Mouse (Mus musculus) MEL (cell line): ENCODE data around the gene Mrvi1. TPM values are rescaled to one million over a fixed set of nuclear protein-coding genes. Genes with fewer than 3 reads are reported as not detected.

Source experiments
- DNase-seq: peaks from one replicate; pipeline ENCODE4 v3.0.0; 2011; ENCODE audit warnings: low read depth, low spot score
- H3K27ac ChIP-seq: 2 replicates; pipeline ENCODE4 v1.5.1; 2012; ENCODE audit warnings: low read depth, mild to moderate bottlenecking, control low read depth, low read length, moderate library complexity; ENCODE audit not compliant: control insufficient read depth
- H3K27me3 ChIP-seq, 2 experiments: fragments of 150-350 bp in 1 of 2; sonication (generic) in 1 of 2; 2 replicates each; pipeline ENCODE4 v1.6.1; 2012; ENCODE audit warnings: low read length in 2 of 2, mild to moderate bottlenecking in 2 of 2, improper control_type of control experiment in 1 of 2, moderate library complexity in 1 of 2; ENCODE audit not compliant: insufficient read depth in 2 of 2, control insufficient read depth in 1 of 2
- H3K36me3 ChIP-seq, 2 experiments: 2 replicates each; pipeline ENCODE4 v1.6.1; 2012 to 2014; ENCODE audit warnings: low read length in 2 of 2, improper control_type of control experiment in 1 of 2, inconsistent platforms in 1 of 2, mild to moderate bottlenecking in 1 of 2; ENCODE audit not compliant: insufficient read depth in 2 of 2, control insufficient read depth in 1 of 2
- H3K4me1 ChIP-seq, 2 experiments: fragments of 150-350 bp in 1 of 2; sonication (generic) in 1 of 2; 2 replicates each; pipeline ENCODE4 v1.6.1; 2012; ENCODE audit warnings: low read length in 2 of 2, improper control_type of control experiment in 1 of 2, mild to moderate bottlenecking in 1 of 2; ENCODE audit not compliant: insufficient read depth in 2 of 2, control insufficient read depth in 1 of 2
- H3K4me3 ChIP-seq, 2 experiments: fragments of 150-350 bp in 1 of 2; sonication (generic) in 1 of 2; 2 replicates each; pipeline ENCODE4 v1.5.1; 2012; ENCODE audit warnings: low read depth in 2 of 2, low read length in 2 of 2, mild to moderate bottlenecking in 2 of 2, moderate library complexity in 2 of 2, control low read depth in 1 of 2, improper control_type of control experiment in 1 of 2; ENCODE audit not compliant: control insufficient read depth in 1 of 2, insufficient read depth in 1 of 2
- H3K79me2 ChIP-seq: 2 replicates; pipeline ENCODE4 v1.6.1; 2012; ENCODE audit warnings: mild to moderate bottlenecking, low read length, moderate library complexity; ENCODE audit not compliant: control insufficient read depth, poor library complexity, insufficient read depth
- H3K9ac ChIP-seq: 2 replicates; pipeline ENCODE4 v1.6.1; 2012; ENCODE audit warnings: low read depth, mild to moderate bottlenecking, control low read depth, low read length, moderate library complexity; ENCODE audit not compliant: control insufficient read depth, poor library complexity, severe bottlenecking
- H3K9me3 ChIP-seq: fragments of 150-350 bp; sonication (generic); replicated peaks from 2 replicates; pipeline ENCODE4 v1.6.1; 2012; ENCODE audit warnings: mild to moderate bottlenecking, low read length, improper control_type of control experiment, moderate library complexity; ENCODE audit not compliant: insufficient read depth
- BHLHE40 ChIP-seq: IDR thresholded peaks from 2 replicates; pipeline ENCODE4 v1.6.1; 2012; ENCODE audit warnings: low read depth, mild to moderate bottlenecking, inconsistent platforms, low read length, improper control_type of control experiment, borderline replicate concordance
- CHD1 ChIP-seq: IDR thresholded peaks from 2 replicates; pipeline ENCODE4 v1.6.1; 2012; ENCODE audit warnings: low read depth, mild to moderate bottlenecking, inconsistent platforms, low read length, improper control_type of control experiment
- E2F4 ChIP-seq: IDR thresholded peaks from 2 replicates; pipeline ENCODE4 v1.6.1; 2011; ENCODE audit warnings: low read depth, low read length, improper control_type of control experiment, borderline replicate concordance
- ELF1 ChIP-seq: IDR thresholded peaks from 2 replicates; pipeline ENCODE4 v1.6.1; 2014; ENCODE audit warnings: low read depth, mild to moderate bottlenecking, inconsistent platforms, low read length, improper control_type of control experiment, moderate library complexity
- EP300 ChIP-seq, 2 experiments: IDR thresholded peaks; 2 replicates each; pipeline ENCODE4 v1.6.1; 2011; ENCODE audit warnings: improper control_type of control experiment in 2 of 2, low read length in 2 of 2, low read depth in 1 of 2, mild to moderate bottlenecking in 1 of 2
- ETS1 ChIP-seq: IDR thresholded peaks from 2 replicates; pipeline ENCODE4 v1.6.1; 2012; ENCODE audit warnings: low read depth, mild to moderate bottlenecking, inconsistent platforms, low read length, improper control_type of control experiment, moderate library complexity
- GABPA ChIP-seq: IDR thresholded peaks from 2 replicates; pipeline ENCODE4 v1.6.1; 2012; ENCODE audit warnings: low read depth, mild to moderate bottlenecking, inconsistent platforms, low read length, improper control_type of control experiment, moderate library complexity
- GATA1 ChIP-seq: IDR thresholded peaks from 2 replicates; pipeline ENCODE4 v1.6.1; 2011; ENCODE audit warnings: low read depth, low read length, improper control_type of control experiment
- JUND ChIP-seq: IDR thresholded peaks from 2 replicates; pipeline ENCODE4 v1.6.1; 2011; ENCODE audit warnings: low read depth, mild to moderate bottlenecking, improper control_type of control experiment, low read length
- MAFK ChIP-seq: IDR thresholded peaks from 2 replicates; pipeline ENCODE4 v1.6.1; 2011; ENCODE audit warnings: low read depth, mild to moderate bottlenecking, low read length, improper control_type of control experiment, borderline replicate concordance
- MYB ChIP-seq: IDR thresholded peaks from 2 replicates; pipeline ENCODE4 v1.6.1; 2011; ENCODE audit warnings: mild to moderate bottlenecking, low read depth, low read length, improper control_type of control experiment
- MYC ChIP-seq: IDR thresholded peaks from 2 replicates; pipeline ENCODE4 v1.6.1; 2011; ENCODE audit warnings: low read depth, mild to moderate bottlenecking, low read length, improper control_type of control experiment, moderate library complexity
- NELFE ChIP-seq: IDR thresholded peaks from 2 replicates; pipeline ENCODE4 v1.6.1; 2011; ENCODE audit warnings: low read depth, low read length, improper control_type of control experiment
- POLR2A ChIP-seq, 2 experiments: IDR thresholded peaks; 2 replicates each; pipeline ENCODE4 v1.6.1; 2011 to 2012; ENCODE audit warnings: low read length in 2 of 2, mild to moderate bottlenecking in 2 of 2, control low read depth in 1 of 2, improper control_type of control experiment in 1 of 2, low read depth in 1 of 2, moderate library complexity in 1 of 2; ENCODE audit not compliant: control insufficient read depth in 1 of 2, insufficient read depth in 1 of 2, poor library complexity in 1 of 2
- RAD21 ChIP-seq: IDR thresholded peaks from 2 replicates; pipeline ENCODE4 v1.6.1; 2011; ENCODE audit warnings: mild to moderate bottlenecking, low read depth, low read length, improper control_type of control experiment
- RCOR1 ChIP-seq: IDR thresholded peaks from 2 replicates; pipeline ENCODE4 v1.6.1; 2012; ENCODE audit warnings: low read depth, mild to moderate bottlenecking, inconsistent platforms, low read length, improper control_type of control experiment
- SMC3 ChIP-seq: IDR thresholded peaks from 2 replicates; pipeline ENCODE4 v1.6.1; 2011; ENCODE audit warnings: low read depth, low read length, improper control_type of control experiment
- TBP ChIP-seq: IDR thresholded peaks from 2 replicates; pipeline ENCODE4 v1.8.0; 2011; ENCODE audit warnings: low read depth, low read length, improper control_type of control experiment
- TCF12 ChIP-seq: IDR thresholded peaks from 2 replicates; pipeline ENCODE4 v1.6.1; 2014; ENCODE audit warnings: low read depth, mild to moderate bottlenecking, inconsistent platforms, low read length, improper control_type of control experiment, moderate library complexity
- UBTF ChIP-seq: IDR thresholded peaks from 2 replicates; pipeline ENCODE4 v1.6.1; 2012; ENCODE audit warnings: low read depth, mild to moderate bottlenecking, inconsistent platforms, low read length, improper control_type of control experiment, moderate library complexity, borderline replicate concordance; ENCODE audit not compliant: insufficient read depth
- USF2 ChIP-seq, 2 experiments: IDR thresholded peaks; 2 replicates each; pipeline ENCODE4 v1.6.1; 2011 to 2012; ENCODE audit warnings: improper control_type of control experiment in 2 of 2, low read length in 2 of 2, borderline replicate concordance in 1 of 2, inconsistent platforms in 1 of 2, low read depth in 1 of 2, mild to moderate bottlenecking in 1 of 2; ENCODE audit not compliant: insufficient read depth in 1 of 2
- ZKSCAN1 ChIP-seq: IDR thresholded peaks from 2 replicates; pipeline ENCODE4 v1.6.1; 2012; ENCODE audit warnings: low read depth, mild to moderate bottlenecking, inconsistent platforms, low read length, improper control_type of control experiment, moderate library complexity
- ZNF384 ChIP-seq: IDR thresholded peaks from 2 replicates; pipeline ENCODE4 v1.6.1; 2012; ENCODE audit warnings: low read depth, mild to moderate bottlenecking, inconsistent platforms, low read length, improper control_type of control experiment
- polyA plus RNA-seq, 2 experiments: library from polyadenylated mRNA; stranded (reverse) in 1 of 2; unstranded in 1 of 2; fragments of >175 nt in 1 of 2; fragments of >200 nt in 1 of 2; gene quantifications; 2 replicates each; pipeline versions ENCODE4 v1.2.1 to v1.2.4; 2012; ENCODE audit warnings: low replicate concordance in 2 of 2, low read depth in 1 of 2; ENCODE audit not compliant: insufficient read length in 2 of 2, insufficient read depth in 1 of 2, missing spikeins in 1 of 2
- total RNA-seq: library from RNA; depleted of rRNA; stranded (reverse); fragments of 300-350 nt; gene quantifications from 2 replicates; pipeline ENCODE4 v1.2.3, GENCODE M21; 2012

Mrvi1 gene
- total and polyA plus RNA-seq, 3 experiments = 0.19 to 0.92 TPM; not detected in 1

- TF ChIP-seq GATA1 = no peak
- TF ChIP-seq RCOR1 = no peak
- no peak for TF ChIP-seq ETS1
- no peak for TF ChIP-seq MYB
- no peak for TF ChIP-seq ZNF384
- TF ChIP-seq TBP = no peak
- TF ChIP-seq, all 39 proteins: peak for 0
- Histone ChIP-seq H3K4me1 (0 out of 4 replicates have a peak, but pooled peaks cover 0 to 3% of the 10 kb centered on the region in 2 experiments), H3K9ac (no peak overlapping the region), H3K9me3 (no peaks in the 10 kb centered on the region), H3K79me2 (no peaks in the 10 kb centered on the region), H3K27ac (no peak overlapping the region), H3K4me3 (no peak overlapping the region), H3K27me3 (no peaks in the 10 kb centered on the region), H3K36me3 (no peaks in the 10 kb centered on the region)
- DNase-seq = no peak
These were observed 104.2 kb downstream of the Mrvi1 start for GRCm38 (mm10) chr7:110878028-110878427.

GRCm38 (mm10) chr7:110876965-110877364 lies 105.3 kb downstream of the Mrvi1 start:
- TF ChIP-seq GABPA = no peak
- no peak for TF ChIP-seq TCF12
- no peak for TF ChIP-seq CHD1
- no peak for TF ChIP-seq BHLHE40
- no peak for TF ChIP-seq ZKSCAN1
- TF ChIP-seq NELFE = no peak
- no peak for TF ChIP-seq ETS1
- no peak for TF ChIP-seq ZNF384
- no peak for TF ChIP-seq ELF1
- no peak for TF ChIP-seq JUND
- TF ChIP-seq RCOR1 = no peak
- no peak for TF ChIP-seq E2F4
- TF ChIP-seq USF2 (IDR thresholded peaks at IDR 0.05; ENCODE audit: borderline replicate concordance in 1 of 2, insufficient read depth in 1 of 2, low read depth in 1 of 2, low read length in 2 of 2) = no peak
- no peak for TF ChIP-seq UBTF
- TF ChIP-seq MAFK = no peak
- TF ChIP-seq RAD21 = no peak
- no peak for TF ChIP-seq EP300 (IDR thresholded peaks at IDR 0.05; ENCODE audit: low read depth in 1 of 2, low read length in 2 of 2)
- no peak for TF ChIP-seq SMC3
- no peak for TF ChIP-seq POLR2A (IDR thresholded peaks at IDR 0.05; ENCODE audit: control insufficient read depth in 1 of 2, insufficient read depth in 1 of 2, low read depth in 1 of 2, low read length in 2 of 2, poor library complexity in 1 of 2)
- TF ChIP-seq MYC = no peak
- TF ChIP-seq, all 39 proteins: peak for 0
- H3K79me2 ChIP-seq = no peaks in the 10 kb centered on the region
- no peaks in the 10 kb centered on the region for H3K36me3 ChIP-seq
- no peaks in the 10 kb centered on the region for H3K27me3 ChIP-seq
- H3K9me3 ChIP-seq = no peaks in the 10 kb centered on the region
- H3K9ac ChIP-seq = no peak overlapping the region
- no peak overlapping the region for H3K4me3 ChIP-seq
- no peak for DNase-seq
- H3K4me1 ChIP-seq = 0 out of 4 replicates have a peak, but pooled peaks cover 0 to 3% of the 10 kb centered on the region in 2 experiments
- H3K27ac ChIP-seq = no peak overlapping the region
